Mouse (Mus musculus) heart, embryonic 16.5 days (tissue): ENCODE measurements around the gene Ghdc. TPM values are rescaled to one million over a fixed set of nuclear protein-coding genes. Genes with fewer than 3 reads are reported as not detected.
A peak's percentile ranks its signal among the peaks of the same experiment; 100 is the strongest.

ENCODE experiments used
- ATAC-seq: fragments of 200-750 bp; cut with Nextera tagmentation; replicated peaks from 2 replicates; pipeline ENCODE4 v1.8.0; 2017; ENCODE audit warnings: moderate number of reproducible peaks; ENCODE audit not compliant: insufficient read depth, low FRiP score; ENCODE audit errors: extremely low read depth
- H3K27ac ChIP-seq: fragments of 300-500 bp; sonication (generic); 2 replicates; pipeline ENCODE4 v1.5.1; 2014; ENCODE audit warnings: mild to moderate bottlenecking, low read length, control low read depth, moderate library complexity
- H3K27me3 ChIP-seq: fragments of 300-500 bp; sonication (generic); 2 replicates; pipeline ENCODE4 v1.6.1; 2014; ENCODE audit warnings: low read length, mixed read lengths; ENCODE audit not compliant: control insufficient read depth, insufficient read depth
- H3K36me3 ChIP-seq: fragments of 300-500 bp; sonication (generic); 2 replicates; pipeline ENCODE4 v1.6.1; 2014; ENCODE audit not compliant: control insufficient read depth, insufficient read depth
- H3K4me1 ChIP-seq: fragments of 300-500 bp; sonication (generic); 2 replicates; pipeline ENCODE4 v1.6.1; 2014; ENCODE audit warnings: low read length, mixed read lengths; ENCODE audit not compliant: control insufficient read depth, insufficient read depth
- H3K4me2 ChIP-seq: fragments of 300-500 bp; sonication (generic); 2 replicates; pipeline ENCODE4 v1.6.1; 2014; ENCODE audit warnings: low read depth, mild to moderate bottlenecking, control low read depth, low read length
- H3K4me3 ChIP-seq: fragments of 300-500 bp; sonication (generic); 2 replicates; pipeline ENCODE4 v1.5.1; 2014; ENCODE audit warnings: mild to moderate bottlenecking, control low read depth, low read length
- H3K9ac ChIP-seq: fragments of 300-500 bp; sonication (generic); 2 replicates; pipeline ENCODE4 v1.6.1; 2014; ENCODE audit warnings: low read length, control low read depth
- H3K9me3 ChIP-seq: fragments of 300-500 bp; sonication (generic); replicated peaks from 2 replicates; pipeline ENCODE4 v1.6.1; 2016; ENCODE audit warnings: low read length; ENCODE audit not compliant: control insufficient read depth
- WGBS: fragments of 180-500 bp; shearing (Covaris S2); extraction: QIAGEN DNeasy Blood & Tissue Kit; methylation state at CpG from one replicate; pipeline ENCODE4 v1.1.7; 2014; 5-methylcytosine and 5-hydroxymethylcytosine counted together
- polyA plus RNA-seq: library from polyadenylated mRNA; unstranded; fragments of >200 nt; fragmentation: Nextera tagmentation; extraction: Ambion mirVana; gene quantifications from 2 replicates; pipeline ENCODE4 v1.2.1, GENCODE M21; 2015

Gene Ghdc
- polyA plus RNA-seq, 1 experiment from 2014 or later: 7.1 TPM

DNA sequence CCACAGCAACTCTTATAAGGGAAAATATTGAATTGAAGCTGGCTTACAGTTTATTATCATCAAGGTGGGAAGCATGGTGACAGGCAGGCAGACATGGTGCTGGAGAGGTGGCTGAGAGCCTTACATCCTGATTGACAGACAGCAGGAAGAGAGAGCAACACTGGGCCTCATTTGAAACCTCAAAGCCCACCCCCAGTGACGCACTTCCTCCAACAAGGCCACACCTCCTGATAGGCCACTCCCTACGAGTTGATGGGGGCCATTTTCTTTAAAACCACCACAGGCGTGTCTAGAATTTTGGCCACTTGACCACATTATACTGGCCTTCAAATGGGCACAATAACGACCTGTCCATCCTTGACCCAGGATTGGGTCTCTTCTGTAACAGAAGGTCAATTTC lies 3.5 kb upstream of the Ghdc start:
- H3K4me2 ChIP-seq: no peak overlapping the region
- H3K4me3 ChIP-seq: no peak overlapping the region
- H3K4me1 ChIP-seq: peaks cover 9% of the 10 kb centered on the region; the same call in 1 of the 2 replicates
- WGBS: 78% methylated on average over 4 of the region's 4 CpGs
- H3K9ac ChIP-seq: no peak overlapping the region
- H3K9me3 ChIP-seq: no peaks in the 10 kb centered on the region
- H3K36me3 ChIP-seq: peaks cover 2% of the 10 kb centered on the region
- H3K27ac ChIP-seq: no peak overlapping the region
- ATAC-seq: no peak
- H3K27me3 ChIP-seq: no peaks in the 10 kb centered on the region

GRCm38 (mm10) chr11:100769980-100770379 lies 777 bp downstream of the Ghdc start:
- no peak for ATAC-seq
- 47% methylated on average over 6 of the region's 6 CpGs for WGBS
- Histone ChIP-seq H3K27ac (no peak overlapping the region), H3K4me3 (peak overlapping the region; percentile 68), H3K4me2 (peak overlapping the region; percentile 75), H3K9me3 (no peaks in the 10 kb centered on the region), H3K36me3 (0 out of 2 replicates have a peak, but pooled peaks cover 2% of the 10 kb centered on the region), H3K4me1 (peaks cover 9% of the 10 kb centered on the region; the same call in 1 of the 2 replicates), H3K9ac (peak overlapping the region; percentile 83), H3K27me3 (no peaks in the 10 kb centered on the region)

- H3K9me3 ChIP-seq: no peaks in the 10 kb centered on the region
- 79% methylated on average over 5 of the region's 5 CpGs for WGBS
- no peak overlapping the region for H3K4me3 ChIP-seq
- no peak for ATAC-seq
- no peak overlapping the region for H3K27ac ChIP-seq
- H3K27me3 ChIP-seq: peaks cover 2% of the 10 kb centered on the region
- 0 out of 2 replicates have a peak, but pooled peaks cover 2% of the 10 kb centered on the region for H3K36me3 ChIP-seq
- peaks cover 9% of the 10 kb centered on the region; the same call in 1 of the 2 replicates for H3K4me1 ChIP-seq
- H3K4me2 ChIP-seq: no peak overlapping the region
- H3K9ac ChIP-seq: no peak overlapping the region
These were observed 2.9 kb downstream of the Ghdc start for GRCm38 (mm10) chr11:100767871-100768270.

- Histone ChIP-seq H3K27ac (no peak overlapping the region), H3K36me3 (0 out of 2 replicates have a peak, but pooled peaks cover 2% of the 10 kb centered on the region), H3K9me3 (no peaks in the 10 kb centered on the region), H3K4me2 (no peak overlapping the region), H3K9ac (no peak overlapping the region), H3K4me1 (peaks cover 12% of the 10 kb centered on the region), H3K4me3 (no peak overlapping the region), H3K27me3 (peaks cover 9% of the 10 kb centered on the region)
- ATAC-seq: no peak
- 82% methylated on average over 9 of the region's 9 CpGs for WGBS
These were observed 4.0 kb downstream of the Ghdc start for GRCm38 (mm10) chr11:100766726-100767125.

- Histone ChIP-seq H3K4me3 (peak within 1 kb of the TSS; percentile 62), H3K27me3 (peaks cover 35% of the 10 kb centered on the region), H3K9me3 (no peaks in the 10 kb centered on the region), H3K36me3 (0 out of 2 replicates have a peak, but pooled peaks cover 2% of the 10 kb centered on the region), H3K27ac (no peak within 1 kb of the TSS), H3K9ac (peak within 1 kb of the TSS; percentile 65), H3K4me2 (peak within 1 kb of the TSS; percentile 89), H3K4me1 (peaks cover 10% of the 10 kb centered on the region; the same call in 1 of the 2 replicates)
- ATAC-seq: no peak
- 80% methylated on average over 7 of the region's 7 CpGs for WGBS
These were observed 7.9 kb downstream of the Ghdc start, which contains the start of gene Hcrt for GRCm38 (mm10) chr11:100762831-100763230. Gene Hcrt (minus strand): TSS chr11:100762931.

DNA sequence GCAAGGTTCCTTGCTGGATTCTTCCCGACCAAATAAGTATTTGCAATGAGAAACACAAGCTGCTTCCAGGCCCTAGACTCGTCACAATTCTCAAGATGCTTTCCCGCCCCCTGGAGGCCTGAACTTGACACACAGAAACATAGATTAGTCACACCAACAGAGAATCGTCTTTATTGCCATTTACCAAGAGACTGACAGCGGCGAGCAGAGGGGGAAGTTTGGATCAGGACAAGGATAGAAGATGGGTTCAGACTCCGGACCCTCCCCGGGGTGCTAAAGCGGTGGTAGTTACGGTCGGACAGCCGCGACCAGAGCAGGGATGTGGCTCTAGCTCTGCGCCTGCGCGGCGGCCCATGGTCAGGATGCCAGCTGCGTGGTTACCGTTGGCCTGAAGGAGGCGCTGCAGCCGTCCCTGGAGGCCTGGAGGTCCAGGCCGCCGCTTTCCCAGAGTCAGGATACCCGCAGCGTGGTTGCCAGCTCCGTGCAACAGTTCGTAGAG lies 9.2 kb downstream of the Ghdc start:
- peak; percentile 64 for ATAC-seq
- H3K27ac ChIP-seq: no peak overlapping the region
- H3K4me1 ChIP-seq: peaks cover 10% of the 10 kb centered on the region; the same call in 1 of the 2 replicates
- H3K9ac ChIP-seq: peak overlapping the region; percentile 65
- 0 out of 2 replicates have a peak, but pooled peaks cover 2% of the 10 kb centered on the region for H3K36me3 ChIP-seq
- peak overlapping the region; percentile 89 for H3K4me2 ChIP-seq
- H3K4me3 ChIP-seq: peak overlapping the region; percentile 62
- WGBS: under 1% methylated on average over 27 of the region's 27 CpGs
- H3K27me3 ChIP-seq: peaks cover 40% of the 10 kb centered on the region
- H3K9me3 ChIP-seq: no peaks in the 10 kb centered on the region

DNA sequence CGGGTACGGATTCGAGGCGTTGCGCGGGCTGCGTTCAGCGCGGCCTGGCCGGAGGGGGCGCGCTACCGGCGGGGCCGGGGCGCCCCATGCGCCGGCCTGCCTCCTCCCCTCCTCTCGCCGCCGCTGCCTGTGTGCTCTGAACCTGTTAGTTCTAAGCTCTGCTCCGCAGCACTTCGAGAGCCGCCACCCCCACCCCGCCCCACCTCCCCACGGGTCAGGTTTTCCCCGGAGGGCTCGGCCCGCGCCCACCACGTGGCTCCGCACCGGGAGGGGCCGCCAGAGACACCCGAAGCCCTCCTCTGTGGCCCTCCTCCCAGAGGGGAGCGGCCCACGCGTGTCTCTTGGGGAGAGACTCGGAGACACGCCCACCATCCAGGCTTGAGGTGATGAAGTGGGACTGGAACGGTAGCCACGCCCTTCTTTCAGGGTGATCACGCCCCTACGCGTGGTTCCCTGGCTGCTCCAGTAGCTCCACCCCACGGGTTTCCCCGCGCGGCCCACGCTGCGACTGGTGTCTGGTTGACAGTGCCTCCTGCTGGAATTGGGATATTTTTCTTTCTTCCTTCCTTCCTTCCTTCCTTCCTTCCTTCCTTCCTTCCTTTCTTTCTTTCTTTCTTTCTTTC lies 11.0 kb downstream of the Ghdc start, which contains the start of gene Kcnh4:
Kcnh4 (minus strand) TSS at position 332 of the 623 bp plus-strand sequence.
- ATAC-seq: no peak
- Histone ChIP-seq H3K27me3 (peaks cover 47% of the 10 kb centered on the region), H3K9ac (no peak within 1 kb of the TSS)

GRCm38 (mm10) chr11:100758707-100759610 lies 11.8 kb downstream of the Ghdc start:
- Histone ChIP-seq H3K27me3 (peaks cover 47% of the 10 kb centered on the region), H3K9ac (no peak overlapping the region), H3K4me1 (peaks cover 10% of the 10 kb centered on the region; the same call in 1 of the 2 replicates), H3K4me3 (peak overlapping the region; percentile 20), H3K4me2 (peak overlapping the region; percentile 59), H3K36me3 (no peaks in the 10 kb centered on the region), H3K9me3 (no peaks in the 10 kb centered on the region), H3K27ac (no peak overlapping the region)
- no peak for ATAC-seq
- WGBS: 1% methylated on average over 35 of the region's 35 CpGs

More for the DNA sequence above, 11.0 kb downstream of the Ghdc start, which contains the start of gene Kcnh4:
- Histone ChIP-seq H3K4me3 (peak within 1 kb of the TSS; percentile 20), H3K9me3 (no peaks in the 10 kb centered on the region), H3K36me3 (no peaks in the 10 kb centered on the region), H3K4me2 (peak within 1 kb of the TSS; percentile 59), H3K27ac (no peak within 1 kb of the TSS), H3K4me1 (peaks cover 10% of the 10 kb centered on the region; the same call in 1 of the 2 replicates)
- WGBS: 2% methylated on average over 45 of the region's 51 CpGs
